Mouse (Mus musculus) mammary gland, adult 2 months (tissue): ENCODE measurements around the gene Ccdc146. TPM values are rescaled to one million over a fixed set of nuclear protein-coding genes. Genes with fewer than 3 reads are reported as not detected.

Experiments used
- polyA plus RNA-seq: library from polyadenylated mRNA; depleted of rRNA; stranded (reverse); fragments of >200 nt; gene quantifications from 2 replicates; pipeline ENCODE4 v1.2.3, GENCODE M21; 2012; ENCODE audit warnings: low replicate concordance; rRNA removed

The Ccdc146 gene
- polyA plus RNA-seq, result 0.33 TPM in 1 of 2 replicates, not detected in the other

DNA sequence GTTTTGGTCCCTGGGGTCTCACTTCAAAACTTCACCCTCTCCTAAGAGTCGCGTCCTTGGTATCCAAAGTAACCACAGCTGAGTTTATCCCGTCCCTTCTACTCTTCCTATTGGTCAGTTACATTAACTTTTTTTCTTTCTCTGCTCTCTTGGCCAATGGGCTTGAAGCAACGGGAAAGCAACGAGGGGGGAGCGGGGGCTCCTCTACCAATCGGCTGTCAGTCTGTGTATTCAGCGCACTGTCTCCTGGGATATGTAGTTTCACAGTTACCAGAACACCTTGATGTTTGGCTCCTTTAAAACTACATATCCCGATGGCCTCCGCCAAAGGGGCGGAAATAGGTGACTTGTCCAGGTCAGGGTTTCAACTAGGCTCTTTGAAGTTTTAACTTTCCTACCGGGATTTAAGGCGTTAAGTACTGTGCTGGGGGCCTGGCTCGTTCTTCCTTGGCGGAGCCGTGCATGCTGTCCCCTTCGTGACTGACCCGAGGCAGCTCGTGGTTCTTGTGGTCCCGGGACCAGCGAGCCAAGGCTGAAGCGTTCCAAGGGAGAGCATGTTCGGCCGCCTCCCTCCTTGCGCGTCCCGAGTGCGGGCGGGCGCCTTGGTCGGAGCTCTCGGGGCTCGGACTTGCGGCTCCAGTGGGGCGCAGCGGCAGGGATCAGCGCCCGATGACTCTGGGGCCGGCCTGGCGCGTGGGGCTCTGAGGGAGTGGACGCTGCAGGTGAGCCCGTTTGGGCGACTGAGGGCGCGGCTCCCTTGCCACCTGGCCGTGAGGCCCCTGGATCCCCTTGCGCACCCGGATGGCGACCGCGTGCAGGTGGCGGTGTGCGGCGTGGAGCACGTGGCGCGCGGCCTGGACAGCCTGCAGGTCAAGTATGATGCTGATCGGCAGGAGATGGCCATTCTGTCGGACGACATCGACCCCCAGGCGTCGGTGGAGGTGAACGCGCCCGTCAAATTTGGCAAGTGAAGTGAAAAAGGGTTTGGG lies at the start of gene Ccdc146, which contains the start of gene Fam185a:
Ccdc146 (minus strand) TSS at position 64 of the 989 bp plus-strand sequence.
Fam185a (plus strand) TSS at position 345 of the 989 bp plus-strand sequence.

GRCm38 (mm10) chr5:21372493-21373179 lies 51.8 kb downstream of the Ccdc146 start, which contains the start of gene Fgl2:
Fgl2 (plus strand) TSS chr5:21372642.

Other genes with a start within 250 kb of the Ccdc146 start
- gene Gsap, start 238.4 kb downstream of the Ccdc146 start, polyA plus RNA-seq, result 2.3 and 5.3 TPM in 2 replicates
- gene Fgl2, start 52.0 kb downstream of the Ccdc146 start, polyA plus RNA-seq, result 10.5 and 15.0 TPM in 2 replicates
- gene Fam185a, start 281 bp upstream of the Ccdc146 start, polyA plus RNA-seq, result 1.4 and 2.9 TPM in 2 replicates
- 13.2 and 18.6 TPM in 2 replicates for gene Lrrc17, start 118.9 kb upstream of the Ccdc146 start, polyA plus RNA-seq
- gene Fbxl13, start 221.0 kb upstream of the Ccdc146 start, polyA plus RNA-seq, result 0.16 and 0.45 TPM in 2 replicates
- 28.1 and 87.7 TPM in 2 replicates for gene Armc10, start 221.1 kb upstream of the Ccdc146 start, polyA plus RNA-seq